Mouse (Mus musculus) E14TG2a.4 (cell line): ENCODE measurements around the gene Bcas3.

ENCODE experiments used
- CTCF ChIP-seq: conservative IDR thresholded peaks from 2 replicates; pipeline ENCODE4 v1.5.1; 2014; ENCODE audit warnings: low read length
- NANOG ChIP-seq: IDR thresholded peaks from 2 replicates; pipeline ENCODE4 v1.6.1; 2014; ENCODE audit warnings: borderline replicate concordance, low read length, mixed read lengths
- POU5F1 ChIP-seq: IDR thresholded peaks from 2 replicates; pipeline ENCODE4 v1.6.1; 2014; ENCODE audit warnings: low read length, borderline replicate concordance

DNA sequence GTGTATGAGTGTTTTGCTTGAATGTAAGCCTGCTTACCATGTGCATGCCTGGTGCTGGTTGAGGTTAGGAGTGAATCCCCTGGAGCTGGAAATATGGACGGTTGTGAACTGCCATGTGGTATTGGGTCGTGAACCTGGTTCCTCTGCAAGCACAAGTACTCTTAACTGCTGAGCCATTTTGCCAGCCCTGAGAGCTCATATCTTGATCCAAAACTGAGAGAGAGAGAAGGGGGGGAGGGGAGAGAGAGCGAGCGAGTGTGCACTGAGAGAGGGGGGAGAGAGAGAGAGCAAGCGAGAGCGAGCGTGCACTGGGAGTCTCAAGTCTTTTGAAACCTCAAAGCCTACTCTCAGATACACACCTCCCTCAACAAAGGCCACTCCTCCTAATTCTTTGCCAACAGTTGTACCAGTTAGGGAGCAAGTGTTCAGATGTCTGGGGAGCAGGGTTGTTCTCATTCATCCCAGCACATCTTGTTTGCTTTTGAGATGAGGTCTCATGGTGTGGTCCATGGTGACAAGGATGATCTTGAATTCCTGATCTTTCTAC lies 12.8 kb upstream of the Bcas3 start:
- TF ChIP-seq CTCF, result no peak
- TF ChIP-seq POU5F1, result no peak
- no peak for TF ChIP-seq NANOG
